Mouse (Mus musculus): ENCODE results near the gene Gm21992.

- TF ChIP-seq POLR2A (IDR thresholded peaks at IDR 0.05; ENCODE audit: extremely low read depth, insufficient read depth, low read length) (no peak), CTCF (IDR thresholded peaks at IDR 0.05; ENCODE audit: extremely low read depth, insufficient read depth, low read length) (no peak)
Measured at GRCm38 (mm10) chr19:4811909-4812242, 464 bp upstream of the Gm21992 start.

Measured in cortical plate, adult 2 months (tissue).